Mouse (Mus musculus) adipose tissue, adult 10 weeks (tissue): ENCODE data around the gene F9. TPM values are rescaled to one million over a fixed set of nuclear protein-coding genes. Genes with fewer than 3 reads are reported as not detected.

Experiments
- polyA plus RNA-seq: library from polyadenylated mRNA; stranded (reverse); fragments of 350-450 nt; fragmentation: Illumina TruSeq; extraction: RNeasy Lipid Tissue Mini Kit (QIAGEN cat#74804); gene quantifications from one replicate; pipeline ENCODE4 v1.2.3, GENCODE M21; 2014; ENCODE audit warnings: low read depth, low replicate concordance

F9 gene
- not detected for polyA plus RNA-seq

GRCm38 (mm10) chrX:59999221-60000083 is at the start of gene F9:
Gene F9 (plus strand): TSS chrX:59999464.

Other genes starting within 250 kb of the F9 start
- gene Mcf2, start 179.6 kb downstream of the F9 start, polyA plus RNA-seq = 3.1 TPM